Mouse (Mus musculus) heart, adult 2 months (tissue): Measurements from ENCODE around the gene Nek6.

Experiments
- CTCF ChIP-seq: fragments of 200-600 bp; IDR thresholded peaks from 2 replicates; pipeline ENCODE4 v1.8.1; 2022; ENCODE audit warnings: antibody characterized with exemption, mild to moderate bottlenecking, moderate library complexity
- POLR2A ChIP-seq: fragments of 200-500 bp; IDR thresholded peaks from 2 replicates; pipeline ENCODE4 v1.6.1; 2011; ENCODE audit warnings: mild to moderate bottlenecking, low read depth, low read length, control low read depth; ENCODE audit not compliant: insufficient read depth

DNA sequence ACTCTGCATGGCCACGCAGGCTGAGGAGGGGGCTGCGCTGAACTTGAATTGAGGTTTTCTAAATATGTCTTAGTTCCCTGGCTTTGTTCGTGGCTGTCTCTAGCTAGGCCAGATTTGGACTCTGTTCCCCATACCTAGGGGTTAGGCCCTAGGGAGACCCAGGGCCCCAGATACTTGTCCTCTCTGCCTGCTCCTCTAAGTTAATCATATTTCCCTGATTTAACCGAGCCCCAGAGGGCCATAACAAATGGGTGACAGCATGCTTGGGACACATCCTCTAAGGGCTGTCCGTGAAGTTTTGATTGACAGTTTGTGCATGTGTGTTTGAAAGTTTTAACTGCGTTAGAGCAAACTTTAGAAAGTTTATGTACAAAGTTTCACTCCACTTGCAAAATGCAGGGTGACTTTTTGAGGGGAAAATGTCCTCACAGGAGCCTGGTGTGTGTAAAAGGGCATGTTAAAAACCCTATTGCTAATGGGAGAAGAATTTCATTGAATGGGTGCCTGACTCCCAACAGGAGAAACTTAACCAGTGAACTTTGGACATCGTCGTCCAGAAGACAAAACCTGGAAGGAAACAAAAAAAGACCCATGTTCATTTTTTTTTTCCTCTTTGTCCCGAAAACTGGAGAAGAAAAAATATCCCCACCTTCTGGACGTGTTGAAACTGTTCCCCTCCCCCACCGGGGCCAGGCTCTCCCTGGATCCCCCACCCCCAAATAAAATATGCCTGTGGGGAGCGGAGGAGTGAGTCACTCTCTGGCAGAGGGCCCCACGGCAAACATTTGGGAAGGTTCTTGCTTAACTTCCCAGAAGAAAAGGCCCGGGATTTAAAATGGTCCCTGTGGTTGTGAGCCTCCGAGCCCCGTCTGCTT is 1.1 kb downstream of the Nek6 start:
- TF ChIP-seq POLR2A (no peak), CTCF (no peak)
